Mouse (Mus musculus): ENCODE data around the gene Max. TPM values are rescaled to one million over a fixed set of nuclear protein-coding genes. Genes with fewer than 3 reads are reported as not detected.

The Max gene
- polyA plus RNA-seq, 1 experiment from 2014 or later, result 15.2 TPM

- H3K36me3 ChIP-seq (ENCODE audit: insufficient read depth, low read length), result no peaks in the 10 kb centered on the region
- WGBS, result 92% methylated on average over 12 of the region's 12 CpGs
- H3K27me3 ChIP-seq (ENCODE audit: insufficient read depth, low read length), result no peaks in the 10 kb centered on the region
- no peak overlapping the region for H3K4me3 ChIP-seq (replicated peaks; ENCODE audit: low read depth, low read length)
- H3K4me1 ChIP-seq (replicated peaks; ENCODE audit: insufficient read depth, low read length), result no peaks in the 10 kb centered on the region
- H3K9me3 ChIP-seq (replicated peaks; ENCODE audit: low read length), result no peaks in the 10 kb centered on the region
- no peak overlapping the region for H3K27ac ChIP-seq
- H3K4me2 ChIP-seq (ENCODE audit: low read length), result no peak overlapping the region
- DNase-seq (ENCODE audit: low spot score) (no peak), ATAC-seq (replicated peaks; ENCODE audit: low FRiP score, low read depth) (no peak)
- no peak overlapping the region for H3K9ac ChIP-seq (ENCODE audit: low read depth, low read length)
- no peak for TF ChIP-seq CTCF (IDR thresholded peaks at IDR 0.05; ENCODE audit: low read depth)
Observed at GRCm38 (mm10) chr12:76887941-76888340, 74.1 kb downstream of the Max start.

Other genes starting within 250 kb of the Max start
- 131 and 137 TPM in 2 replicates for gene Churc1, start 196.7 kb downstream of the Max start, polyA plus RNA-seq (2015; fragmentation: Nextera tagmentation; extraction: Ambion mirVana)
- gene Fntb, start 196.6 kb downstream of the Max start, polyA plus RNA-seq (2015; fragmentation: Nextera tagmentation; extraction: Ambion mirVana), result 24.4 and 25.0 TPM in 2 replicates
- gene Gpx2, start 166.6 kb downstream of the Max start, polyA plus RNA-seq (2015; fragmentation: Nextera tagmentation; extraction: Ambion mirVana), result 0.45 TPM in 1 of 2 replicates, not detected in the other
- gene Rab15, start 139.3 kb downstream of the Max start, polyA plus RNA-seq (2015; fragmentation: Nextera tagmentation; extraction: Ambion mirVana), result 11.6 and 12.1 TPM in 2 replicates

Measured in kidney, postnatal 0 days (tissue).